Comparison of ENCODE assay signal across 24 mouse cellular contexts in genomic region chr16:89958030-89958429, GRCm38 (mm10).
A peak's percentile ranks its signal among the peaks of the same experiment; 100 is the strongest.
DNase-seq lines count a peak whose midpoint lies in the region; ATAC-seq and TF ChIP-seq lines count a peak whose summit lies in the region.
"Had no signal": no experiment of that assay in that cellular context is flagged by ENCODE, and none has a peak within 500 bp of the region (broad histone marks: within the 10 kb centered on the region; RNA-seq: fewer than 3 reads in every experiment).

No protein-coding gene starts in this region.

- ATAC-seq in limb, embryonic 15.5 days (ENCODE audit: insufficient number of reproducible peaks, low FRiP score, low TSS enrichment, low read depth) = no peak
- no peak for ATAC-seq in heart, embryonic 11.5 days (replicated peaks; ENCODE audit: insufficient number of reproducible peaks, low FRiP score, low TSS enrichment)
- ATAC-seq: CD4-positive, CD25-positive, alpha-beta regulatory T cell, adult 4 months; forebrain, embryonic 14.5 days; intestine, embryonic 15.5 days had no signal

- no peak for TF ChIP-seq POLR2A in cerebellum, adult 2 months (IDR thresholded peaks at IDR 0.05; ENCODE audit: borderline replicate concordance, insufficient read depth, low read length)

- H3K9ac ChIP-seq in limb, embryonic 15.5 days = no peak overlapping the region
- H3K9ac ChIP-seq in heart, embryonic 11.5 days (ENCODE audit: low read depth, low read length) = no peak overlapping the region
- H3K9ac ChIP-seq: embryonic facial prominence, embryonic 12.5 days; heart, embryonic 15.5 days; hindbrain, embryonic 14.5 days; intestine, embryonic 15.5 days had no signal

- peak overlapping the region; percentile 79 for H3K27ac ChIP-seq in cerebellum, adult 2 months (ENCODE audit: insufficient read depth, low read length)
- peak overlapping the region; percentile 53; the same call in 1 of the 2 replicates for H3K27ac ChIP-seq in layer of hippocampus, adult 2 months
- no peak overlapping the region for H3K27ac ChIP-seq in limb, embryonic 15.5 days
- H3K27ac ChIP-seq in heart, embryonic 11.5 days (ENCODE audit: low read depth, low read length) = no peak overlapping the region
- H3K27ac ChIP-seq: embryonic facial prominence, embryonic 12.5 days; forebrain, embryonic 10.5 days; gastrocnemius, adult 2 months; heart, embryonic 15.5 days; hindbrain, embryonic 14.5 days; intestine, embryonic 15.5 days had no signal

- no peaks in the 10 kb centered on the region for H3K9me3 ChIP-seq in limb, embryonic 15.5 days
- no peaks in the 10 kb centered on the region for H3K9me3 ChIP-seq in heart, embryonic 11.5 days (replicated peaks; ENCODE audit: control insufficient read depth, low read length)
- H3K9me3 ChIP-seq: embryonic facial prominence, embryonic 12.5 days; forebrain, embryonic 10.5 days; heart, embryonic 15.5 days; intestine, embryonic 15.5 days had no signal

- H3K27me3 ChIP-seq in cerebellum, adult 2 months (ENCODE audit: control insufficient read depth, insufficient read depth, low read length) = no peaks in the 10 kb centered on the region
- H3K27me3 ChIP-seq in limb, embryonic 15.5 days = no peaks in the 10 kb centered on the region
- H3K27me3 ChIP-seq in heart, embryonic 11.5 days (ENCODE audit: control insufficient read depth, insufficient read depth, low read length) = peaks cover 3% of the 10 kb centered on the region; the same call in 1 of the 2 replicates
- H3K27me3 ChIP-seq: embryonic facial prominence, embryonic 12.5 days; intestine, embryonic 15.5 days had no signal

- H3K4me2 ChIP-seq in limb, embryonic 15.5 days = peak overlapping the region; percentile 17; the same call in 1 of the 2 replicates
- H3K4me2 ChIP-seq in heart, embryonic 11.5 days = no peak overlapping the region
- H3K4me2 ChIP-seq: heart, embryonic 15.5 days; hindbrain, embryonic 14.5 days had no signal

- 12% methylated on average over 10 of the region's 10 CpGs for WGBS in cerebellum, adult 2 months
- WGBS in limb, embryonic 15.5 days = 40% methylated on average over 10 of the region's 10 CpGs
- WGBS in heart, embryonic 11.5 days (ENCODE audit: insufficient replicate concordance) = 83% methylated on average over 10 of the region's 10 CpGs

- peak in 1 of 2 experiments; percentile 53 for DNase-seq in cerebellum, adult 2 months
- DNase-seq in cerebellum, adult 9-11 months = no peak
- no peak for DNase-seq in layer of hippocampus, adult 2 months (ENCODE audit: low spot score in 2 of 2)
- no peak for DNase-seq in layer of hippocampus, postnatal 25 days (ENCODE audit: extremely low spot score in 1 of 2, low spot score in 1 of 2)
- DNase-seq in right cerebral cortex, postnatal 36 days (ENCODE audit: low spot score in 2 of 2) = no peak
- DNase-seq: adrenal gland, adult 8-10 months; adrenal gland, postnatal 36 days; B cell, adult 2 months; cerebellum, adult 9-10 months; embryo, embryonic 11 days; gastrocnemius, adult 2 months; gastrocnemius, postnatal 25 days; heart, postnatal 14 days had no signal

- H3K36me3 ChIP-seq in limb, embryonic 15.5 days = no peaks in the 10 kb centered on the region
- H3K36me3 ChIP-seq in heart, embryonic 11.5 days (ENCODE audit: control insufficient read depth, insufficient read depth, low read length) = no peaks in the 10 kb centered on the region
- H3K36me3 ChIP-seq: G1E; heart, embryonic 15.5 days; intestine, embryonic 15.5 days had no signal

- no peak for TF ChIP-seq CTCF in cerebellum, adult 2 months (IDR thresholded peaks at IDR 0.05; ENCODE audit: borderline replicate concordance, insufficient read depth, low read depth, low read length)
- no peak for TF ChIP-seq CTCF in layer of hippocampus, adult 2 months (conservative IDR thresholded peaks at IDR 0.05)

- peaks cover 22% of the 10 kb centered on the region for H3K4me1 ChIP-seq in cerebellum, adult 2 months (ENCODE audit: control insufficient read depth, insufficient read depth, low read length)
- H3K4me1 ChIP-seq in limb, embryonic 15.5 days = peaks cover 36% of the 10 kb centered on the region; the same call in 1 of the 2 replicates
- peaks cover 9% of the 10 kb centered on the region; the same call in 1 of the 2 replicates for H3K4me1 ChIP-seq in heart, embryonic 11.5 days (ENCODE audit: control insufficient read depth, insufficient read depth, low read length)

- peak overlapping the region; percentile 100 for H3K4me3 ChIP-seq in cerebellum, adult 2 months (replicated peaks; ENCODE audit: insufficient read depth, low read depth, low read length)
- H3K4me3 ChIP-seq in layer of hippocampus, adult 2 months = peak overlapping the region; percentile 59
- no peak overlapping the region for H3K4me3 ChIP-seq in limb, embryonic 15.5 days
- H3K4me3 ChIP-seq in heart, embryonic 11.5 days (ENCODE audit: low read depth, low read length) = no peak overlapping the region
- H3K4me3 ChIP-seq: embryonic facial prominence, embryonic 12.5 days; erythroblast, embryonic 14.5 days; forebrain, embryonic 10.5 days; gastrocnemius, adult 2 months; heart, embryonic 15.5 days; intestine, embryonic 15.5 days had no signal

Comparison
In these comparisons a context has a peak if more than half of its experiments do, and no peak if none do; other contexts are left out.
1. H3K27ac ChIP-seq: peak in cerebellum, adult 2 months (single experiment) and layer of hippocampus, adult 2 months (single experiment); none in limb, embryonic 15.5 days (single experiment) and heart, embryonic 11.5 days (single experiment).
2. H3K4me3 ChIP-seq: peak in cerebellum, adult 2 months (single experiment) and layer of hippocampus, adult 2 months (single experiment); none in limb, embryonic 15.5 days (single experiment) and heart, embryonic 11.5 days (single experiment).